8 mouse cellular contexts compared by ENCODE assay signal in the genomic region with DNA sequence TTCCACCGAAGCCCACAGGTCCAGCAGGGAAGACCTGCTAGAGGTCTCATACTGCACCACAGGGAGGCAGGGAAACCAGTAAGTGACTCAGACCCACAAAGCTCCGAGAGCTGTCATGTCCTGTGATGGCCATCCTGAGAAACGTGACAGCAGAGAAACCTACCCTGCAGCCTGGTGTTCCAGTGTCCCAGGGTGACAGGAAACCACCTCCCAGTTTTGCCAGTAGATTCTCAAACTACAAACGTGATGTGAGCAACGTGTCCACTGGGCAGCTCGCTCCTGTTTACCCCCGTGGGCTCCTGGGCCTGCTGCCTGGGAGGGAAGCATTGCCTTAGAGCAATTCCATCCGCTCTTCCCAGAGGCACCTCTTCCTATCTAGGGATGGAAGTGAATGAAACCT. TPM values are rescaled to one million over a fixed set of nuclear protein-coding genes. Genes with fewer than 3 reads are reported as not detected.
DNase-seq lines count a peak whose midpoint lies in the region; ATAC-seq and TF ChIP-seq lines count a peak whose summit lies in the region.

No protein-coding gene starts in this region.

- peak overlapping the region; percentile 82 for H3K4me3 ChIP-seq in liver, adult 2 months (ENCODE audit: insufficient read depth, low read depth, low read length)
- peak overlapping the region; percentile 66 for H3K4me3 ChIP-seq in cortical plate, adult 2 months (ENCODE audit: insufficient read depth, low read length)
- peak overlapping the region; percentile 61 for H3K4me3 ChIP-seq in heart, embryonic 12.5 days
- H3K4me3 ChIP-seq in limb, embryonic 11.5 days (ENCODE audit: low read depth, low read length) = peak overlapping the region; percentile 71
- peak overlapping the region; percentile 60 for H3K4me3 ChIP-seq in myocyte

- H3K27ac ChIP-seq in liver, adult 2 months (replicated peaks; ENCODE audit: insufficient read depth, low read depth, low read length) = peak overlapping the region; percentile 51
- peak overlapping the region; percentile 34 for H3K27ac ChIP-seq in cortical plate, adult 2 months (ENCODE audit: insufficient read depth, low read length)
- H3K27ac ChIP-seq in heart, embryonic 12.5 days (ENCODE audit: poor library complexity, severe bottlenecking) = peak overlapping the region; percentile 37; the same call in 1 of the 2 replicates
- H3K27ac ChIP-seq in limb, embryonic 11.5 days (replicated peaks; ENCODE audit: low read depth, low read length) = no peak overlapping the region

- TF ChIP-seq POLR2A in liver, adult 2 months (IDR thresholded peaks at IDR 0.05; ENCODE audit: extremely low read depth, insufficient read depth, low read length) = no peak
- no peak for TF ChIP-seq POLR2A in cortical plate, adult 2 months (IDR thresholded peaks at IDR 0.05; ENCODE audit: extremely low read depth, insufficient read depth, low read length)
- no peak for TF ChIP-seq POLR2A in myocyte (IDR thresholded peaks at IDR 0.05; ENCODE audit: insufficient read length, low read depth)

- H3K4me2 ChIP-seq in heart, embryonic 12.5 days = peak overlapping the region; percentile 91
- H3K4me2 ChIP-seq in limb, embryonic 11.5 days (ENCODE audit: low read depth, severe bottlenecking) = peak overlapping the region; percentile 54
- peak overlapping the region; percentile 97 for H3K4me2 ChIP-seq in myocyte (ENCODE audit: low read depth)

- H3K36me3 ChIP-seq in liver, adult 2 months (ENCODE audit: control insufficient read depth, insufficient read depth, low read length) = peaks cover 13% of the 10 kb centered on the region; the same call in 1 of the 2 replicates
- peaks cover 17% of the 10 kb centered on the region for H3K36me3 ChIP-seq in heart, embryonic 12.5 days
- no peaks in the 10 kb centered on the region for H3K36me3 ChIP-seq in limb, embryonic 11.5 days (ENCODE audit: control insufficient read depth, insufficient read depth, low read length)
- no peaks in the 10 kb centered on the region for H3K36me3 ChIP-seq in myocyte (ENCODE audit: control insufficient read depth, insufficient read depth)

- H3K27me3 ChIP-seq in liver, adult 2 months (ENCODE audit: control insufficient read depth, insufficient read depth, low read length) = no peaks in the 10 kb centered on the region
- no peaks in the 10 kb centered on the region for H3K27me3 ChIP-seq in heart, embryonic 12.5 days (replicated peaks)
- peaks cover 11% of the 10 kb centered on the region for H3K27me3 ChIP-seq in limb, embryonic 11.5 days (ENCODE audit: control insufficient read depth, insufficient read depth, low read length)
- H3K27me3 ChIP-seq in myocyte (ENCODE audit: control insufficient read depth, insufficient read depth, insufficient read length) = no peaks in the 10 kb centered on the region

- peak overlapping the region; percentile 85 for H3K9ac ChIP-seq in liver, adult 2 months (ENCODE audit: low read depth, low read length)
- peak overlapping the region; percentile 81 for H3K9ac ChIP-seq in heart, embryonic 12.5 days
- H3K9ac ChIP-seq in limb, embryonic 11.5 days (ENCODE audit: low read length) = no peak overlapping the region; the same call in 1 of the 2 replicates

- H3ac ChIP-seq in myocyte (ENCODE audit: control insufficient read depth, insufficient read length) = peak overlapping the region; percentile 11

- H3K4me1 ChIP-seq in liver, adult 2 months (ENCODE audit: control insufficient read depth, insufficient read depth, low read length) = peaks cover 21% of the 10 kb centered on the region
- peaks cover 2% of the 10 kb centered on the region; the same call in 1 of the 2 replicates for H3K4me1 ChIP-seq in cortical plate, adult 2 months (ENCODE audit: control insufficient read depth, insufficient read depth, low read length)
- peaks cover 44% of the 10 kb centered on the region for H3K4me1 ChIP-seq in heart, embryonic 12.5 days (replicated peaks)
- H3K4me1 ChIP-seq in limb, embryonic 11.5 days (ENCODE audit: control insufficient read depth, insufficient read depth, low read length) = peaks cover 6% of the 10 kb centered on the region; the same call in 1 of the 2 replicates

- DNase-seq in liver, adult 2 months (ENCODE audit: extremely low read depth, low read depth, low spot score) = no peak
- no peak for DNase-seq in liver
- DNase-seq in limb, embryonic 11.5 days (ENCODE audit: low spot score) = no peak
- DNase-seq in adrenal gland, adult 18-20 months (ENCODE audit: low spot score in 2 of 2) = no peak
- DNase-seq in frontal cortex, adult 2 months (ENCODE audit: extremely low spot score in 1 of 2, low spot score in 1 of 2) = no peak

- peaks cover 2% of the 10 kb centered on the region; the same call in 1 of the 2 replicates for H3K79me2 ChIP-seq in liver, adult 2 months (ENCODE audit: control insufficient read depth, insufficient read depth, low read length)
- H3K79me2 ChIP-seq in myocyte (ENCODE audit: control insufficient read depth, insufficient read depth) = no peaks in the 10 kb centered on the region

- TF ChIP-seq CTCF in liver, adult 2 months (IDR thresholded peaks at IDR 0.05; ENCODE audit: low read depth, low read length) = no peak
- no peak for TF ChIP-seq CTCF in cortical plate, adult 2 months (IDR thresholded peaks at IDR 0.05; ENCODE audit: extremely low read depth, insufficient read depth, low read length)

- ATAC-seq in heart, embryonic 12.5 days (ENCODE audit: insufficient number of reproducible peaks, low FRiP score) = no peak
- ATAC-seq in limb, embryonic 11.5 days (ENCODE audit: insufficient number of reproducible peaks, low FRiP score, low TSS enrichment, low read depth) = no peak

- 14% methylated on average over 8 of the region's 8 CpGs for WGBS in liver, adult 2 months
- WGBS in heart, embryonic 12.5 days = 4% methylated on average over 8 of the region's 8 CpGs
- WGBS in limb, embryonic 11.5 days = 10% methylated on average over 8 of the region's 8 CpGs

- no peaks in the 10 kb centered on the region for H3K9me3 ChIP-seq in heart, embryonic 12.5 days (replicated peaks)
- H3K9me3 ChIP-seq in limb, embryonic 11.5 days (ENCODE audit: control insufficient read depth, low read length) = no peaks in the 10 kb centered on the region

TF ChIP-seq in myocyte, 11 proteins besides CTCF, POLR2A, EP300 and RAD21:
- no peak for TF ChIP-seq CEBPB (IDR thresholded peaks at IDR 0.05; ENCODE audit: insufficient read depth, poor library complexity, severe bottlenecking)

RNA-seq across cellular contexts. Expression of a gene that starts 53.2 kb away (rescaled TPM):
- 6.3 and 10.2 TPM in 2 replicates for total RNA-seq in liver, adult 2 months (2014; rRNA removed)
- 2.3 and 5.1 TPM in 2 replicates for polyA plus RNA-seq in liver, adult 2 months (2012; rRNA removed)
- polyA plus RNA-seq in cortical plate, adult 2 months (2012; rRNA removed) = 19.4 and 20.6 TPM in 2 replicates
- polyA plus RNA-seq in heart, embryonic 12.5 days (2016; fragmentation: Nextera tagmentation; extraction: Ambion mirVana) = 11.8 and 12.6 TPM in 2 replicates
- 11.7 and 13.8 TPM in 2 replicates for polyA plus RNA-seq in limb, embryonic 11.5 days (2014; fragmentation: Nextera tagmentation; extraction: Ambion mirVana)
- 2.0 TPM for polyA plus RNA-seq in myocyte (2012; fragmentation: generic; extraction: Trizol)
- total RNA-seq in adrenal gland, adult 18-20 months (2021) = 100 to 1,000 TPM; 162 to 232 TPM
- 20.1 and 21.5 TPM in 2 replicates for polyA plus RNA-seq in frontal cortex, adult 2 months (2012; rRNA removed)
